Mouse (Mus musculus) left cerebral cortex, adult 8-10 months (tissue): ENCODE results near the gene Cxcl14. TPM values are rescaled to one million over a fixed set of nuclear protein-coding genes. Genes with fewer than 3 reads are reported as not detected.

Experiments
- DNase-seq, 2 experiments: peaks; one replicate each; pipeline ENCODE4 v3.0.0; 2022; ENCODE audit warnings: low spot score in 2 of 2
- total RNA-seq, 4 experiments: library from RNA; stranded (reverse); gene quantifications; 2 replicates each; pipeline ENCODE4 v1.2.4; 2022

The Cxcl14 gene
- 100 to 1,000 TPM; 124 to 142 (median 136) TPM for total RNA-seq

GRCm38 (mm10) chr13:56295943-56296658 lies at the start of gene Cxcl14:
TSS of gene Cxcl14 (minus strand) at chr13:56296551.
- peak; percentile 33 to 61 for DNase-seq

- no peak for DNase-seq
These were observed 48.0 kb upstream of the Cxcl14 start for GRCm38 (mm10) chr13:56344355-56344754.

GRCm38 (mm10) chr13:56342491-56342890 lies 46.1 kb upstream of the Cxcl14 start:
- DNase-seq = no peak

GRCm38 (mm10) chr13:56340513-56340912 lies 44.2 kb upstream of the Cxcl14 start:
- DNase-seq = no peak

GRCm38 (mm10) chr13:56339816-56340215 lies 43.5 kb upstream of the Cxcl14 start:
- DNase-seq = no peak

- no peak for DNase-seq
These were observed 40.6 kb upstream of the Cxcl14 start for GRCm38 (mm10) chr13:56336982-56337381.

- no peak for DNase-seq
These were observed 38.7 kb upstream of the Cxcl14 start for GRCm38 (mm10) chr13:56334802-56335690.

- DNase-seq = no peak
These were observed 37.9 kb upstream of the Cxcl14 start for GRCm38 (mm10) chr13:56334236-56334635.

GRCm38 (mm10) chr13:56332356-56332755 lies 36.0 kb upstream of the Cxcl14 start:
- DNase-seq = no peak

GRCm38 (mm10) chr13:56330603-56331455 lies 34.5 kb upstream of the Cxcl14 start:
- DNase-seq = no peak

GRCm38 (mm10) chr13:56329769-56330168 lies 33.4 kb upstream of the Cxcl14 start:
- DNase-seq = no peak

GRCm38 (mm10) chr13:56329165-56329564 lies 32.8 kb upstream of the Cxcl14 start:
- no peak for DNase-seq

- DNase-seq = no peak
These were observed 31.4 kb upstream of the Cxcl14 start for GRCm38 (mm10) chr13:56327779-56328178.

GRCm38 (mm10) chr13:56321635-56322034 lies 25.3 kb upstream of the Cxcl14 start:
- no peak for DNase-seq

GRCm38 (mm10) chr13:56316930-56317329 lies 20.6 kb upstream of the Cxcl14 start:
- peak in 1 of 2 experiments; percentile 51 for DNase-seq

GRCm38 (mm10) chr13:56315201-56315600 lies 18.9 kb upstream of the Cxcl14 start:
- DNase-seq = peak in 1 of 2 experiments; percentile 20

GRCm38 (mm10) chr13:56305058-56305457 lies 8.7 kb upstream of the Cxcl14 start:
- DNase-seq = no peak

GRCm38 (mm10) chr13:56304453-56304852 lies 8.1 kb upstream of the Cxcl14 start:
- no peak for DNase-seq

- no peak for DNase-seq
These were observed 3.0 kb upstream of the Cxcl14 start for GRCm38 (mm10) chr13:56299336-56299735.

GRCm38 (mm10) chr13:56296659-56297020 lies 289 bp upstream of the Cxcl14 start:
- DNase-seq = no peak

- DNase-seq = no peak
These were observed 787 bp downstream of the Cxcl14 start for GRCm38 (mm10) chr13:56295586-56295942.

- DNase-seq = peak in 1 of 2 experiments; percentile 44
These were observed 1.4 kb downstream of the Cxcl14 start for GRCm38 (mm10) chr13:56294908-56295307.
